Mouse (Mus musculus) liver, postnatal 0 days (tissue): ENCODE results near the gene 2010111I01Rik.

ENCODE experiments used
- CTCF ChIP-seq: sonication (generic); IDR thresholded peaks from 2 replicates; pipeline ENCODE4 v1.5.1; 2016; ENCODE audit warnings: antibody characterized with exemption, low read depth
- EP300 ChIP-seq: IDR thresholded peaks from 2 replicates; pipeline ENCODE4 v1.6.1; 2016; ENCODE audit warnings: antibody characterized with exemption, low read depth, mild to moderate bottlenecking

DNA sequence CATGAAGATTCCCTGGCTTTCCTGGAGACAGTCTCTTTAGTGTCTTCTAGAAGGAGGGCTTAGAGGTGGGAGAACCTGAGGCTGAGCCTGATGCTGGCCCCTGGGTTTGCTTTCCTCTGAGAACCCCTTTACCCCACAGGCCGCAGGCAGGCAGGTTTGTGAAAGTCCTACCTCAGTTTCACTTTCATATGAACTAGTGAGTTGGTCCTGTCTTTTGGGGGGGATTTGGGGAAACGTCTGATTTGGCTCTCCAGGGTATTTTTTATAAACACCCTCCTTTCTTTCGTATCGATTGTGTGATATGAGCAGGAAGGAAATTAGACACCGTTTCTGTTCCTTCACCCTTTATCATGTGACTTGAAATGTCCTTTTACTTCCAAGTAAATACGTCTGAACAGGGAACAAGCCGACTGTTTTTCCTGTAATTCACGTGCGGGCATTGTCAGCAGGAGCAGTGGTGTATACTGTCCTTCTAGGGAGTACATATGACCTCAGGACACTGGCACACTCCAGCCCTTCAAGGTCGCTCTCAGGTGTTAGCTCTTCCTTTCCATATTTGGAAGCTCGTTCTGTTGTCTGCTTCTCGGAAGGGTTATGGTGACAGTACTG, 281.7 kb downstream of the 2010111I01Rik start:
- TF ChIP-seq CTCF: no peak
- TF ChIP-seq EP300: peak; percentile 31; the same call in 1 of the 2 replicates
